Mouse (Mus musculus) lung, embryonic 14.5 days (tissue): ENCODE results near the gene Galnt9. TPM values are rescaled to one million over a fixed set of nuclear protein-coding genes. Genes with fewer than 3 reads are reported as not detected.

Experiments
- ATAC-seq: fragments of 200-750 bp; cut with Nextera tagmentation; 2 replicates; pipeline ENCODE4 v1.8.0; 2017; ENCODE audit warnings: mild to moderate bottlenecking, moderate TSS enrichment, moderate library complexity; ENCODE audit not compliant: insufficient read depth
- DNase-seq: peaks from one replicate; pipeline ENCODE4 v3.0.0-alpha.2; 2015
- H3K27ac ChIP-seq: fragments of 300-500 bp; sonication (generic); 2 replicates; pipeline ENCODE4 v1.5.1; 2014; ENCODE audit warnings: low read depth, mild to moderate bottlenecking, moderate library complexity
- H3K27me3 ChIP-seq: fragments of 300-500 bp; sonication (generic); 2 replicates; pipeline ENCODE4 v1.6.1; 2014; ENCODE audit warnings: low read length, control low read depth; ENCODE audit not compliant: insufficient read depth
- H3K36me3 ChIP-seq: fragments of 300-500 bp; sonication (generic); 2 replicates; pipeline ENCODE4 v1.6.1; 2014; ENCODE audit warnings: control low read depth; ENCODE audit not compliant: insufficient read depth
- H3K4me1 ChIP-seq: fragments of 300-500 bp; sonication (generic); 2 replicates; pipeline ENCODE4 v1.6.1; 2014; ENCODE audit warnings: antibody characterized with exemption, control low read depth; ENCODE audit not compliant: insufficient read depth
- H3K4me2 ChIP-seq: fragments of 300-500 bp; sonication (generic); 2 replicates; pipeline ENCODE4 v1.6.1; 2014; ENCODE audit warnings: mild to moderate bottlenecking
- H3K4me3 ChIP-seq: fragments of 300-500 bp; sonication (generic); 2 replicates; pipeline ENCODE4 v1.5.1; 2014; ENCODE audit warnings: low read depth, low read length
- H3K9ac ChIP-seq: fragments of 300-500 bp; sonication (generic); 2 replicates; pipeline ENCODE4 v1.6.1; 2014
- H3K9me3 ChIP-seq: fragments of 300-500 bp; sonication (generic); 2 replicates; pipeline ENCODE4 v1.6.1; 2016; ENCODE audit warnings: low read depth, low read length, control low read depth
- CTCF ChIP-seq: IDR thresholded peaks from 2 replicates; pipeline ENCODE4 v1.5.1; 2016; ENCODE audit warnings: antibody characterized with exemption, low read depth
- WGBS: fragments of 180-500 bp; shearing (Covaris S2); extraction: QIAGEN DNeasy Blood & Tissue Kit; methylation state at CpG from one replicate; pipeline ENCODE4 v1.1.7; 2014; 5-methylcytosine and 5-hydroxymethylcytosine counted together
- polyA plus RNA-seq: library from polyadenylated mRNA; unstranded; fragments of >200 nt; fragmentation: Nextera tagmentation; extraction: Ambion mirVana; gene quantifications from 2 replicates; pipeline ENCODE4 v1.2.1, GENCODE M21; 2014

Galnt9 gene
- polyA plus RNA-seq, 1 experiment from 2014 or later: not detected

GRCm38 (mm10) chr5:110627351-110627750 is 83.2 kb downstream of the Galnt9 start:
- H3K9me3 ChIP-seq: no peaks in the 10 kb centered on the region
- DNase-seq: no peak
- H3K4me3 ChIP-seq: no peak overlapping the region
- no peak for ATAC-seq
- H3K9ac ChIP-seq: no peak overlapping the region
- H3K4me2 ChIP-seq: no peak overlapping the region
- H3K36me3 ChIP-seq: no peaks in the 10 kb centered on the region
- peaks cover 5% of the 10 kb centered on the region; the same call in 1 of the 2 replicates for H3K27me3 ChIP-seq
- no peak overlapping the region for H3K27ac ChIP-seq
- WGBS: 65% methylated on average over 10 of the region's 10 CpGs
- H3K4me1 ChIP-seq: no peaks in the 10 kb centered on the region
- TF ChIP-seq CTCF: no peak

- no peak for ATAC-seq
- H3K27me3 ChIP-seq: peaks cover 5% of the 10 kb centered on the region; the same call in 1 of the 2 replicates
- no peaks in the 10 kb centered on the region for H3K4me1 ChIP-seq
- no peak overlapping the region for H3K9ac ChIP-seq
- 17% methylated on average over 19 of the region's 19 CpGs for whole genome bisulfite sequencing
- H3K4me3 ChIP-seq: no peak overlapping the region
- H3K27ac ChIP-seq: no peak overlapping the region
- H3K4me2 ChIP-seq: no peak overlapping the region
- no peaks in the 10 kb centered on the region for H3K9me3 ChIP-seq
- no peak for TF ChIP-seq CTCF
- no peaks in the 10 kb centered on the region for H3K36me3 ChIP-seq
- no peak for DNase-seq
Observed at GRCm38 (mm10) chr5:110628156-110628555, 84.0 kb downstream of the Galnt9 start.

- Histone ChIP-seq H3K4me3 (no peak overlapping the region), H3K27ac (no peak overlapping the region), H3K36me3 (no peaks in the 10 kb centered on the region), H3K4me2 (no peak overlapping the region), H3K9ac (no peak overlapping the region), H3K4me1 (no peaks in the 10 kb centered on the region), H3K9me3 (no peaks in the 10 kb centered on the region), H3K27me3 (peaks cover 5% of the 10 kb centered on the region; the same call in 1 of the 2 replicates)
- DNase-seq (no peak), ATAC-seq (no peak)
- no peak for TF ChIP-seq CTCF
- 76% methylated on average over 2 of the region's 2 CpGs for WGBS
Observed at GRCm38 (mm10) chr5:110629525-110630120, 85.5 kb downstream of the Galnt9 start.

GRCm38 (mm10) chr5:110635951-110636707 is 92.0 kb downstream of the Galnt9 start:
- no peak overlapping the region for H3K27ac ChIP-seq
- peak; percentile 77 for TF ChIP-seq CTCF
- ATAC-seq (peak; percentile 38), DNase-seq (peak; percentile 80)
- H3K4me3 ChIP-seq: no peak overlapping the region
- no peak overlapping the region for H3K4me2 ChIP-seq
- no peaks in the 10 kb centered on the region for H3K4me1 ChIP-seq
- WGBS: 39% methylated on average over 6 of the region's 6 CpGs
- H3K9ac ChIP-seq: no peak overlapping the region
- no peaks in the 10 kb centered on the region for H3K36me3 ChIP-seq
- H3K27me3 ChIP-seq: no peaks in the 10 kb centered on the region
- no peaks in the 10 kb centered on the region for H3K9me3 ChIP-seq

GRCm38 (mm10) chr5:110638306-110639074 is 94.3 kb downstream of the Galnt9 start:
- no peak for ATAC-seq
- no peak for DNase-seq
- WGBS: 63% methylated on average over 7 of the region's 7 CpGs
- H3K9me3 ChIP-seq: no peaks in the 10 kb centered on the region
- 0 out of 2 replicates have a peak, but pooled peaks have one; percentile 3 for TF ChIP-seq CTCF
- no peaks in the 10 kb centered on the region for H3K36me3 ChIP-seq
- no peak overlapping the region for H3K27ac ChIP-seq
- H3K4me1 ChIP-seq: no peaks in the 10 kb centered on the region
- H3K27me3 ChIP-seq: no peaks in the 10 kb centered on the region
- H3K4me2 ChIP-seq: no peak overlapping the region
- no peak overlapping the region for H3K4me3 ChIP-seq
- H3K9ac ChIP-seq: no peak overlapping the region

- TF ChIP-seq CTCF: peak; percentile 89
- H3K4me3 ChIP-seq: no peak overlapping the region
- 21% methylated on average over 12 of the region's 12 CpGs for WGBS
- peak; percentile 58; the same call in 1 of the 2 replicates for ATAC-seq
- no peaks in the 10 kb centered on the region for H3K27me3 ChIP-seq
- DNase-seq: peak; percentile 89
- H3K4me2 ChIP-seq: peak overlapping the region; percentile 41
- peak overlapping the region; percentile 33 for H3K9ac ChIP-seq
- H3K27ac ChIP-seq: no peak overlapping the region
- H3K36me3 ChIP-seq: no peaks in the 10 kb centered on the region
- H3K4me1 ChIP-seq: no peaks in the 10 kb centered on the region
- no peaks in the 10 kb centered on the region for H3K9me3 ChIP-seq
Observed at GRCm38 (mm10) chr5:110639459-110639858, 95.3 kb downstream of the Galnt9 start.

- Histone ChIP-seq H3K27me3 (no peaks in the 10 kb centered on the region), H3K9ac (no peak overlapping the region), H3K4me3 (no peak overlapping the region), H3K4me1 (no peaks in the 10 kb centered on the region), H3K27ac (no peak overlapping the region), H3K9me3 (no peaks in the 10 kb centered on the region), H3K36me3 (peaks cover 50% of the 10 kb centered on the region), H3K4me2 (no peak overlapping the region)
- DNase-seq: no peak
- TF ChIP-seq CTCF: no peak
- ATAC-seq: no peak
Observed at GRCm38 (mm10) chr5:110646377-110646776, 102.2 kb downstream of the Galnt9 start.
